Mouse (Mus musculus) limb, embryonic 10.5 days (tissue): ENCODE measurements around the gene Rasl11a. TPM values are rescaled to one million over a fixed set of nuclear protein-coding genes. Genes with fewer than 3 reads are reported as not detected.

ENCODE experiments used
- DNase-seq: peaks from one replicate; pipeline ENCODE4 v3.0.0-alpha.2; 2017; ENCODE audit warnings: low spot score
- H3K27ac ChIP-seq: fragments of 300-500 bp; sonication (generic); 2 replicates; pipeline ENCODE4 v1.5.1; 2016; ENCODE audit warnings: mild to moderate bottlenecking
- H3K27me3 ChIP-seq: fragments of 300-500 bp; sonication (generic); 2 replicates; pipeline ENCODE4 v1.6.1; 2016; ENCODE audit warnings: low read depth, mild to moderate bottlenecking; ENCODE audit not compliant: poor library complexity, severe bottlenecking
- H3K36me3 ChIP-seq: fragments of 300-500 bp; sonication (generic); 2 replicates; pipeline ENCODE4 v1.6.1; 2016; ENCODE audit warnings: mild to moderate bottlenecking, moderate library complexity
- H3K4me1 ChIP-seq: fragments of 300-500 bp; sonication (generic); 2 replicates; pipeline ENCODE4 v1.6.1; 2016
- H3K4me3 ChIP-seq: fragments of 300-500 bp; sonication (generic); 2 replicates; pipeline ENCODE4 v1.5.1; 2016; ENCODE audit warnings: mild to moderate bottlenecking, moderate library complexity
- H3K9me3 ChIP-seq: fragments of 300-500 bp; sonication (generic); replicated peaks from 2 replicates; pipeline ENCODE4 v1.6.1; 2016; ENCODE audit warnings: mild to moderate bottlenecking
- WGBS: fragments of 180-500 bp; shearing (Covaris S2); methylation state at CpG from one replicate; pipeline ENCODE4 v1.1.7; 2016; 5-methylcytosine and 5-hydroxymethylcytosine counted together
- polyA plus RNA-seq: library from polyadenylated mRNA; unstranded; fragments of >200 nt; fragmentation: Nextera tagmentation; extraction: Ambion mirVana; gene quantifications from 2 replicates; pipeline ENCODE4 v1.2.1, GENCODE M21; 2016

Rasl11a gene
- polyA plus RNA-seq, 1 experiment from 2014 or later, result 30.9 TPM

DNA sequence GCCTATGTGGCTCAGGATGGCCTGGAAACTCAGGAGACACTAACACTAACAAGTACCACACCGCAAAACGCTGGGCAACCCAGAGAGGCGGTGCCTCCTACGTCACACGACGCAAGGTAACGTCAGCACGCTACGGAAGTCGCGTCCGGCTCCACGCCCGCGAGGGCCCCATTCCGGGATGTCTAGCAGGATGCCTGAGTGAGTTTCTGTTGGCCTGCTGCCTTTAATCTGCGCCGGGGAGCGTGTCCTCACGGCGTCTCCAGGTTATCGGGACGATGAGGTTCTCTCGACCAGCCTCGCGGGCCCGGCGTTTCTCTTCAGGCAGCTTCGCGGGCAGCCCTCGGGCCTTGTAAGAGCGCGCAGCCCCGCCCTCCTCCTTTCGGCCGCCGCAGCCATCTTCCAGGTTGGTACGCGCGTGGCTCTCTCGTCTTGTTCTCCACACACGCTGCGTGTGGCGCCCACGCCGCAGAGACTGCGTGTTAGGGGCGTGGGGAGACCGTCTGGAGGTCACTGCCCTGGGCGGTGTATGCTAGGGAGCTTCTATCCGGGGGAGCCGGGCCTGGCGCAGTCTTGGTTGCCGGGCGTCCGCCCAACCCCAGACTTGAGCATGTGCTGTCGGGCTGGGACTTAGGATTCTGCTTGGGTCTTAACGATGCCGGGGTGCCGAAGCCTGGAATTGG is 12.0 kb upstream of the Rasl11a start, which contains the start of gene Rpl21:
Gene Rpl21 (plus strand): TSS at position 122 of the 680 bp plus-strand sequence.
- peak within 1 kb of the TSS; percentile 100 for H3K27ac ChIP-seq
- WGBS, result under 1% methylated on average over 60 of the region's 60 CpGs
- peaks cover 21% of the 10 kb centered on the region for H3K4me1 ChIP-seq

DNA sequence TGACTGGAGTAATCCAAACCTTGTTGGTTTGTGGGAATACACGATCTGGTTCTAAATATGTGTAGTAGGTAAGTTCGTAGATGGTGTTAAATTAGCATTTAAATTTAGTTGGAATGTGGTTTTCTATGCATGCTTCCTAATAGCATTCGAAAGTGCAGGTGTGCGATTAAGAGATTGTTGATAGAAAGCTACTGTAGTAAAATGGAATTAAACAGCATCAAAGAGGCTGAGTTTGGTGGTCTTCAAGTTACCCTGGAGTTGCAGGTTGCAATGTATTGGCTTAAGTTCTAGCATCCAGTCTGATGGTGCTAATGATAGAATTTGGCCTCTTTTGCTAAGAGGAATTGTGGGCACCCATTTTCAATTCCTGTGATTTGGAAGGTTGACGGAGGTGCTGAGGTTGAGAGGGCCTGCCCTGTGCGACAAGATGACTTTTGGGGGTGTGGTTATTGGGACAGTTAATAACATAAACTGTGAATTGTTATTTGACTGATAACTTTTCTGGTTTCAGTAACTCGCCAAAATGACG is 11.1 kb upstream of the Rasl11a start:
- 21% methylated on average over 8 of the region's 8 CpGs for WGBS
- Histone ChIP-seq H3K36me3 (peaks cover 48% of the 10 kb centered on the region), H3K27ac (peak overlapping the region; percentile 100), H3K4me1 (peaks cover 21% of the 10 kb centered on the region), H3K9me3 (no peaks in the 10 kb centered on the region), H3K27me3 (no peaks in the 10 kb centered on the region), H3K4me3 (peak overlapping the region; percentile 98)
- no peak for DNase-seq

More for the DNA sequence above, 12.0 kb upstream of the Rasl11a start, which contains the start of gene Rpl21:
- Histone ChIP-seq H3K4me3 (peak within 1 kb of the TSS; percentile 98), H3K9me3 (no peaks in the 10 kb centered on the region), H3K36me3 (peaks cover 40% of the 10 kb centered on the region), H3K27me3 (no peaks in the 10 kb centered on the region)
- peak; percentile 96 for DNase-seq

DNA sequence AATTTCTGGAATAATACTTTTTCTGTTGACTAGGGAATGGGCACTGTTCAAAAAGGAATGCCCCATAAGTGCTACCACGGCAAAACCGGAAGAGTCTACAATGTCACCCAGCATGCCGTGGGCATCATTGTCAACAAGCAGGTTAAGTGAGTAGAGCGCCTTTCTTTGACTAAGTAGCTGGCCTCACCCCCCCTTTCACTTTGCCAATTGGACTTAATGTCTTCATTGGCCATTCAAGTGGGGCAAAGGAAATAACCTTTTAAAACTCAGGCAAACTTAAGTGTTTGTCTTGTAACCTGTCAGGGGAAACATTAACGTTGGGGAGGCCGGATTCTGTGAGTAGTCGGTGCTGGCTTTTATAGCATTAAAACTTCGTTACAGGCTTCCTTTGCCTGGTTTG is 9.9 kb upstream of the Rasl11a start:
- WGBS, result 92% methylated on average over 8 of the region's 8 CpGs
- peaks cover 59% of the 10 kb centered on the region for H3K36me3 ChIP-seq
- H3K4me1 ChIP-seq, result peaks cover 16% of the 10 kb centered on the region
- no peaks in the 10 kb centered on the region for H3K9me3 ChIP-seq
- no peak overlapping the region for H3K27ac ChIP-seq
- DNase-seq, result no peak
- no peaks in the 10 kb centered on the region for H3K27me3 ChIP-seq
- H3K4me3 ChIP-seq, result no peak overlapping the region

DNA sequence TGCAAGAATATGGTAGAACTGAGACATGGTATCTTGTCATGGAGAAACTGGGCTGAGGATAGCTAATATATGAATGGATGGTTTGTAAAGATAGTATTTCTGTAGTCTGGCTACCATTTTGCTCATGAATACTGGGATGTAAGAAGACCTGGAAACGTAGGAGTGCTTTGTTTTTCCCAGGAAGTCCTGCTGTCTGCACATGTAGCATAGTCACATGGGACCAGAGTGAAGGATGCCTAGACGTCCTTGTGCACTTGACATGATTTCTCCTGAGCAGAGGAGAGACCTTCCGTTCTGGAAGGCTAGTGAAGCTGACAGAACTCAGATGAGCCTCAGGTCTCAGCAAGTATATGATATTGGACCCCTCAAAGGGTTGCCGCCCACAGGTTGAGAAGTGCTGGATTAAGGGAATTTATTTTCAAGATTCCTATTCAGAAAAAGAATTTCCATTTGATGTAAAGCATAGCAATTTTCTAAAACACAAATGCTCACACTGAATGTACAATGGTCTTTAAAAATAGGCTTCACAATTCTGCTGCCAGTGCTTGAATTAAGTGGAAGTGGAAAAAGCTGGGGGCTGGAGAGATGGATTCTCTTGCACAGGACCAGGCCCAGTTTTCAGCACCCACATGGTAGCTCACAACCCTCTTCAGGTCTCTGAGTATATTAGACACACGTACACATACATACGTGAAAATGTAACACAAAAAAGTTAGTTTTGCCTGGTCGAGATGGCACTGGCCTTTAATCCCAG is 6.7 kb upstream of the Rasl11a start:
- Histone ChIP-seq H3K27ac (no peak overlapping the region), H3K36me3 (peaks cover 59% of the 10 kb centered on the region), H3K27me3 (no peaks in the 10 kb centered on the region), H3K4me3 (no peak overlapping the region), H3K4me1 (peaks cover 7% of the 10 kb centered on the region), H3K9me3 (no peaks in the 10 kb centered on the region)
- WGBS, result 66% methylated on average over 7 of the region's 7 CpGs
- no peak for DNase-seq

DNA sequence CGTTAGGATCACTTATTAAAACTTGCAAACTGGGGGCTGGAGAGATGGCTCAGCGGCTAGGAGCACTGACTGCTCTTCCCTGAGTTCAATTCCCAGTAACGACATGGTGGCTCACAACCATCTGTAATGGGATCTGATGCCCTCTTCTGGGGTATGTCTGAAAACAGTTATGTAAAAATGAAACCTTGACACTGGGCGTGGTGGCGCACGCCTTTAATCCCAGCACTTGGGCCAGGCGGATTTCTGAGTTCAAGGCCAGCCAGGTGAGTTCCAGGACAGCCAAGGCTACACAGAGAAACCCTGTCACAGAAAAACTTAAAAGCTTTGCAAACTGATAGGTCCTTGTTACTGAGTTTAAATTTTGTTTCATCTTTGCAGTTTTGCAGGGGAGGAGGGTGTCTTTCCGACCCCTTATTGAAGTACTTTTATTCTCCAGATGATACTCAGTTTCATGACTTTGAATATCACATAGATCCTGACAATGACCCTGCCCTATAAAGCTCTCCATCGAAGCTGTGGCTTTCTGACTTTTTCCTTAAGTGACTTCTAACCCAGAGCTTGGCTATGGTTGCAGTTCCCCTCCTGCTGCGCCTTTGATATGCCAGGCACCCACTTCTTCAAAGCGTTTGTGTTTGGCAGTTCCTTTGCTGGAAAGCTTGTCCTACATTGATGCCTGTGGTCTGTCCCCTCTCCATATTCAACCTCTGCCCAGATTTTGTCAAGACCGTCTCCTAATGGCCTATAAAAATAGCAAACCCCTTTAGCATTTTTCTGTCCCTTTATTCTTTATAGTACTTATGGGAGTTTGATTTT is 5.8 kb upstream of the Rasl11a start:
- 37% methylated on average over 12 of the region's 12 CpGs for WGBS
- no peak overlapping the region for H3K27ac ChIP-seq

DNA sequence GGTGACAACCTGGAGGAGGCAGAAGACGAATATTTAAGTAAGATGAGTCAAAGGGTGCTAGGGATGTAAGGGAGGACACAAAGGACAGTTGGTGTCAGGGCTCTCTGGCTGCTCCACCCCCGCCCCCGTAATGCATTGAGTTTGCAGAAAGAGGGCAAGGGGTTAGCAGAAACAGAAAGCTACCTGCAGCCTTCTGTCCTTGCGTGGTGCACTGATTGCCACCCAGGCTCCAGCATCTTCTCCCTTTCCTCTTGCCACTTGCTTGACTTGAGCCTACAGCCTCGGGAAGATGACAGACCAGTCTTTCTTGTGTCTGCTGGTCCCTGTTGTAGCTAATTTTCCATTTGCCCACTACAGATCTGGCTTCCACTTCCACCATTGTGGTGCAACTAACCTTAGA is 5.1 kb upstream of the Rasl11a start:
- 34% methylated on average over 5 of the region's 5 CpGs for WGBS
- no peak for DNase-seq
- peaks cover 51% of the 10 kb centered on the region for H3K36me3 ChIP-seq

More for the DNA sequence above, 5.8 kb upstream of the Rasl11a start:
- no peaks in the 10 kb centered on the region for H3K9me3 ChIP-seq
- no peak for DNase-seq
- H3K4me3 ChIP-seq, result no peak overlapping the region
- H3K36me3 ChIP-seq, result peaks cover 58% of the 10 kb centered on the region
- no peaks in the 10 kb centered on the region for H3K27me3 ChIP-seq
- peaks cover 3% of the 10 kb centered on the region for H3K4me1 ChIP-seq

DNA sequence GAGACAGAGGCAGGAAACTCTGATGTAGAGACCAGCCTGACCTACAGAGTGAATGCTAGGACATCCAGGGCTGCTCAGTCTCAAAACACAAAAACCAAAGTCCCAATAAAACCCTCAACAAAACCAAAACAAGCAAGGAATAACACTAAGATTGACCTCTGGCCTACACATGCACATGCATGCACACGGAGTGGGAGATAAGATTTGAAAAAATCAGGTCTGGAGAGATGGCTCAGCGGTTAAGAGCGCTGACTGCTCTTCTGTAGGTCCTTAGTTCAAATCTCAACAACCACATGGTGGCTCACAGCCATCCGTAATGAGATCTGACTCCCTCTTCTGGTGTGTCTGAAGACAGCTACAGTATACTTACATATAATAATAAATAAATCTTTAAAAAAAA is 4.4 kb upstream of the Rasl11a start:
- H3K27ac ChIP-seq, result no peak overlapping the region
- peaks cover 44% of the 10 kb centered on the region for H3K36me3 ChIP-seq
- H3K9me3 ChIP-seq, result no peaks in the 10 kb centered on the region
- H3K27me3 ChIP-seq, result no peaks in the 10 kb centered on the region
- H3K4me1 ChIP-seq, result peaks cover 9% of the 10 kb centered on the region
- DNase-seq, result no peak
- H3K4me3 ChIP-seq, result no peak overlapping the region
- 83% methylated on average over 4 of the region's 4 CpGs for WGBS

More for the DNA sequence above, 5.1 kb upstream of the Rasl11a start:
- no peak overlapping the region for H3K4me3 ChIP-seq
- no peaks in the 10 kb centered on the region for H3K9me3 ChIP-seq
- no peak overlapping the region for H3K27ac ChIP-seq
- no peaks in the 10 kb centered on the region for H3K27me3 ChIP-seq
- peaks cover 7% of the 10 kb centered on the region for H3K4me1 ChIP-seq

DNA sequence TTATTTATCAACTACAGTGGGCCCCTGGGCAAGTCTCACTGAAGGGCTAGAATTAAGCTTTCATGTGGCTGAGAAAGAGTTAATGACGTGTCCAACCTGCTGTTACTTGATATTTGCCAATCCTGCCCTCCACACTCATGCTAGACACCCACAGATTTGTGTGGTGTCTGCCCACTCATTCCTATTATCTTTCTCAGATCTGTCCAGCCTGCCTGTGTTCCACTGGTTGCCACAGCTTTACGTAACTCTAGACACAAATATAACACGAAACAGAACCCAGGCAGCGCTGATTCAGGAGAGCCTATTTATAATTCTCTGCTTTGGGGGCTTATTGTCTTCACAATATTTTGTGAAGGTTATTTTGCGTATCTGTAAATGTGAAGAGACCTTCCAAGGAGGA is 3.6 kb upstream of the Rasl11a start:
- peaks cover 17% of the 10 kb centered on the region for H3K4me1 ChIP-seq
- H3K9me3 ChIP-seq, result no peaks in the 10 kb centered on the region
- WGBS, result 89% methylated on average over 5 of the region's 5 CpGs
- no peak for DNase-seq
- no peak overlapping the region for H3K4me3 ChIP-seq
- no peaks in the 10 kb centered on the region for H3K27me3 ChIP-seq
- H3K27ac ChIP-seq, result no peak overlapping the region
- H3K36me3 ChIP-seq, result peaks cover 35% of the 10 kb centered on the region

DNA sequence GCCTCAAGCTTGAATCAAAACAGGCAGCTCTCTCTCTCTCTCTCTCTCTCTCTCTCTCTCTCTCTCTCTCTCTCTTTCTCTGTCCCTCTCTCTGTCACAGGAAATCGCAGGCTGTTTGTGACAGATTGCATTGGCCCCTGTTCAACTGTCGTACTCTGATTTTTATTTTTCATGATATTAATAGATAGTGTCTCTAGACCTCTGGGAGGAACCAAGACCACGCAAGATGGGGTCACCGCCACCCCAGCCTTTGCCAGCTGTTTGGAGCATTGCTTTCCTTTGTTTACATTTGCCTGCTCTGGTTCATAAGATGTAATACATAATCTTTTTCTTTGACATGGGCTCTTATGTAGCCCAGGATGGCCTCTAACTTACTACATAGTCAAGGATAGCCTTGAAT is 2.9 kb upstream of the Rasl11a start:
- Histone ChIP-seq H3K36me3 (peaks cover 31% of the 10 kb centered on the region), H3K4me1 (peaks cover 22% of the 10 kb centered on the region), H3K4me3 (no peak overlapping the region), H3K9me3 (no peaks in the 10 kb centered on the region), H3K27ac (no peak overlapping the region), H3K27me3 (no peaks in the 10 kb centered on the region)
- DNase-seq, result no peak
- 96% methylated on average over 4 of the region's 4 CpGs for WGBS

DNA sequence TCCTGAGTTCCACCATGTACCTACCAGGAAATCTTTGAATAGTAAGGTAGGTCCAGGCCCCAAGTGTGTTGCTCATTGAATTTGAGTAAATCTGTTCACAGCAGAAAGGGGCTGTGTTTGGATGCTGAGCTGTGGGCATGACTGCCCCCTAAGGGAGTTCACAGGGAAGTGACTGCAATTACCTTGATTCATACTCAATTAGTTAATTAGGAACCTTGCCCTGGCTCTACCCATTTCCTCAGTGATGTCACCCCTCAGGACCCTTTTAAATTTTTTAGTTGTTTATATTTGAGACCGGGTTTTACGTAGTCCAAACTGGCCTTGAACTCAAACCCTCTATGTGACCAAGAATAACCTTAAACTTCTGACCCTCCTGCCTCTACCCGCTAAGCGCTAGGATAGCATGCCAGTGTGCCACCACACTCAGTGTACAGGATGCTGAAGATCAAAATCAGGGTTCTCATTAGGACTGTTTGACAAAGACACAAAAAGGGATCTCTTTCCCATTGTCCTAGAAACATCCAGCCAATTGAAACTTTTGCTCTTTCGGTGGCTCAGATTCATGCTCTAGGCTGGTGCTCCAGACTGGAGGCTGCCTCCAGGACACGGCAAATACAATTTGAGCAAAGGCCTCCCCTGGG is 450 bp upstream of the Rasl11a start:
- 9% methylated on average over 6 of the region's 6 CpGs for WGBS
- no peaks in the 10 kb centered on the region for H3K27me3 ChIP-seq
- H3K27ac ChIP-seq, result peak overlapping the region; percentile 89
- H3K4me1 ChIP-seq, result peaks cover 23% of the 10 kb centered on the region
- DNase-seq, result no peak
- peak overlapping the region; percentile 70 for H3K4me3 ChIP-seq
- H3K9me3 ChIP-seq, result no peaks in the 10 kb centered on the region
- H3K36me3 ChIP-seq, result peaks cover 24% of the 10 kb centered on the region

DNA sequence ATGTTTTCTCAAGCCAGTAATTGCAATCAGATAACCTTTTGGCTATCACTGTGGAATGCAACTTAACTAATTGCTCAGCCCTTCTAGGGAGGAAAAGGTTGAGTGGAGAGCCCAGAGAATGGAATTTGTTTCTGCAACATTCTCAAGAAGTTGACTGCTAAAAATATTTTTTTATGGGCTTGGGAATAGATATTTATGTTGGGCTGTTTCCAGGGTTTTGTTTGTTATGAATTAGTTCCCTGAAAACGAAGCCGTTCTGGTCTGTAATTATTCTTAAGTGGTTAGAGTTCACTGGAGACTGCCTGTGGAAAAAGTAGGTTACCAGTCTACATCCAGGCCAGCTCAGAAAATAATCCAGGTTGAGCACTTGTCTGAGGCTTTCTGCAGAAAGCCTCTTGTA is 1.6 kb downstream of the Rasl11a start:
- 70% methylated on average over 2 of the region's 2 CpGs for WGBS
- Histone ChIP-seq H3K27ac (no peak overlapping the region), H3K9me3 (no peaks in the 10 kb centered on the region), H3K27me3 (no peaks in the 10 kb centered on the region), H3K4me1 (peaks cover 23% of the 10 kb centered on the region), H3K4me3 (peak overlapping the region; percentile 70), H3K36me3 (peaks cover 19% of the 10 kb centered on the region)
- no peak for DNase-seq

DNA sequence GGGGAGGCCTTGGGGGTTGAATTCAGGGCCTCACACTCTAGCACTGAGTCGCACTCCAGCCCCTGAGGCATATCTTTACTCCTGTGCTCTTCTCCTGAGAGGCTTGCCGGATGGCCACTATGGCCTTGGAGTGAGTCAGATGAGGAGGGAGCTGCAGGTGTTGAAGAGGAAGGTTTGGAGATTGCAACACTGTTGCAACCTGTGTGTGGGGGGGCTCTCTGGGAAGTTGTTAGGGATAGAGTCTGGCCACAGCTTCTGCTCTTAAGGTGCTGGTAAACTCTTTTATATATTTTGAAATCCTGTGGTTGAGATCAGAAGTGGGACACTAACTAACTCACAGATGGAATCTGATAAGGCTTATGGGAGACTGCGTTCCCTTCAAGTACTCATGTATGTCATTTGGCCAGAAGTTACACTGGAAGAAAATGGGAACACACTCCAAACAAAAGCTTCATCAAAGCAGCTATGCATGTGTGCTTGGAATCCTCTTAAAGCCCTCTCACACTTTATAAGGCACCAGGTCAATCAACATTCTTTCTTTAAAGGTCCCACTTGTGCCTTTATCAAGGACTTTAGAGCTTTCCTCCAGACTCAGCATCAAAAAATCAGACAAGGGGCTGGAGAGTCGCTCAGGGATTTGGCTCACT is 4.2 kb downstream of the Rasl11a start:
- Histone ChIP-seq H3K4me3 (no peak overlapping the region), H3K9me3 (no peaks in the 10 kb centered on the region), H3K27ac (no peak overlapping the region), H3K4me1 (peaks cover 23% of the 10 kb centered on the region), H3K36me3 (peaks cover 19% of the 10 kb centered on the region), H3K27me3 (no peaks in the 10 kb centered on the region)
- DNase-seq, result no peak
- WGBS, result 93% methylated on average over 4 of the region's 4 CpGs
